Mouse (Mus musculus): ENCODE measurements around the gene Nek8. TPM values are rescaled to one million over a fixed set of nuclear protein-coding genes. Genes with fewer than 3 reads are reported as not detected.

Nek8 gene
- polyA plus RNA-seq, 1 experiment from 2014 or later, result 16.5 TPM

- 75% methylated on average over 5 of the region's 5 CpGs for WGBS
- Histone ChIP-seq H3K4me1 (peaks cover 29% of the 10 kb centered on the region), H3K4me3 (no peak overlapping the region), H3K36me3 (no peaks in the 10 kb centered on the region), H3K9me3 (no peaks in the 10 kb centered on the region), H3K27me3 (ENCODE audit: insufficient read depth, poor library complexity, severe bottlenecking) (no peaks in the 10 kb centered on the region), H3K27ac (no peak overlapping the region)
- no peak for DNase-seq (ENCODE audit: low spot score)
These were observed 55.3 kb downstream of the Nek8 start for GRCm38 (mm10) chr11:78121176-78121575.

GRCm38 (mm10) chr11:78119898-78120297, 56.6 kb downstream of the Nek8 start:
- 72% methylated on average over 8 of the region's 8 CpGs for WGBS
- Histone ChIP-seq H3K36me3 (no peaks in the 10 kb centered on the region), H3K27me3 (ENCODE audit: insufficient read depth, poor library complexity, severe bottlenecking) (no peaks in the 10 kb centered on the region), H3K4me1 (peaks cover 38% of the 10 kb centered on the region), H3K27ac (no peak overlapping the region), H3K4me3 (no peak overlapping the region), H3K9me3 (no peaks in the 10 kb centered on the region)
- DNase-seq (ENCODE audit: low spot score), result no peak

GRCm38 (mm10) chr11:78118467-78118866, 58.0 kb downstream of the Nek8 start:
- no peaks in the 10 kb centered on the region for H3K36me3 ChIP-seq
- no peak overlapping the region for H3K4me3 ChIP-seq
- no peaks in the 10 kb centered on the region for H3K9me3 ChIP-seq
- H3K4me1 ChIP-seq, result peaks cover 46% of the 10 kb centered on the region
- no peaks in the 10 kb centered on the region for H3K27me3 ChIP-seq (ENCODE audit: insufficient read depth, poor library complexity, severe bottlenecking)
- no peak for DNase-seq (ENCODE audit: low spot score)
- no peak overlapping the region for H3K27ac ChIP-seq

- H3K27me3 ChIP-seq (ENCODE audit: insufficient read depth, poor library complexity, severe bottlenecking), result no peaks in the 10 kb centered on the region
- DNase-seq (ENCODE audit: low spot score), result peak; percentile 42
- 10% methylated on average over 5 of the region's 5 CpGs for WGBS
- peak overlapping the region; percentile 85 for H3K27ac ChIP-seq
- peak overlapping the region; percentile 70 for H3K4me3 ChIP-seq
- H3K9me3 ChIP-seq, result no peaks in the 10 kb centered on the region
- peaks cover 48% of the 10 kb centered on the region for H3K4me1 ChIP-seq
- peaks cover 5% of the 10 kb centered on the region; the same call in 1 of the 2 replicates for H3K36me3 ChIP-seq
These were observed 60.4 kb downstream of the Nek8 start for GRCm38 (mm10) chr11:78116146-78116410.

Small RNA genes lying within 50 kb of the gene (microRNA-seq; reads per million reads assigned to microRNA genes)
- 1.0 reads per million for gene Mir7653

Other genes with a start within 250 kb of the Nek8 start
- gene Sez6, start 245.9 kb downstream of the Nek8 start, polyA plus RNA-seq (2016; fragmentation: Nextera tagmentation; extraction: Ambion mirVana), result 0.05 and 0.30 TPM in 2 replicates
- gene Phf12, start 193.9 kb downstream of the Nek8 start, polyA plus RNA-seq (2016; fragmentation: Nextera tagmentation; extraction: Ambion mirVana), result 13.2 and 20.0 TPM in 2 replicates
- 14.6 and 16.5 TPM in 2 replicates for gene Dhrs13, start 144.4 kb downstream of the Nek8 start, polyA plus RNA-seq (2016; fragmentation: Nextera tagmentation; extraction: Ambion mirVana)
- gene Flot2, start 138.7 kb downstream of the Nek8 start, polyA plus RNA-seq (2016; fragmentation: Nextera tagmentation; extraction: Ambion mirVana), result 72.0 and 81.4 TPM in 2 replicates
- 30.7 and 35.6 TPM in 2 replicates for gene Eral1, start 96.3 kb downstream of the Nek8 start, polyA plus RNA-seq (2016; fragmentation: Nextera tagmentation; extraction: Ambion mirVana)
- 24.0 and 25.5 TPM in 2 replicates for gene Fam222b, start 82.0 kb downstream of the Nek8 start, polyA plus RNA-seq (2016; fragmentation: Nextera tagmentation; extraction: Ambion mirVana)
- gene Traf4, start 11.1 kb downstream of the Nek8 start, polyA plus RNA-seq (2016; fragmentation: Nextera tagmentation; extraction: Ambion mirVana), result 57.9 and 88.7 TPM in 2 replicates
- gene Tlcd1, start within 50 bp of the Nek8 start, polyA plus RNA-seq (2016; fragmentation: Nextera tagmentation; extraction: Ambion mirVana), result 16.9 and 18.7 TPM in 2 replicates
- 863 and 999 TPM in 2 replicates for gene Rpl23a, start 6.9 kb upstream of the Nek8 start, polyA plus RNA-seq (2016; fragmentation: Nextera tagmentation; extraction: Ambion mirVana)
- gene Rab34, start 11.8 kb upstream of the Nek8 start, polyA plus RNA-seq (2016; fragmentation: Nextera tagmentation; extraction: Ambion mirVana), result 63.2 and 88.1 TPM in 2 replicates
- gene Proca1, start 16.7 kb upstream of the Nek8 start, polyA plus RNA-seq (2016; fragmentation: Nextera tagmentation; extraction: Ambion mirVana), result 2.9 and 3.3 TPM in 2 replicates
- 44.0 and 49.0 TPM in 2 replicates for gene Sdf2, start 69.1 kb upstream of the Nek8 start, polyA plus RNA-seq (2016; fragmentation: Nextera tagmentation; extraction: Ambion mirVana)
- gene Supt6, start 69.3 kb upstream of the Nek8 start, polyA plus RNA-seq (2016; fragmentation: Nextera tagmentation; extraction: Ambion mirVana), result 28.3 and 29.1 TPM in 2 replicates
- gene 2610507B11Rik, start 85.1 kb upstream of the Nek8 start, polyA plus RNA-seq (2016; fragmentation: Nextera tagmentation; extraction: Ambion mirVana), result 69.3 and 76.7 TPM in 2 replicates
- 0.23 and 0.69 TPM in 2 replicates for gene BC030499, start 114.2 kb upstream of the Nek8 start, polyA plus RNA-seq (2016; fragmentation: Nextera tagmentation; extraction: Ambion mirVana)
- gene Spag5, start 124.9 kb upstream of the Nek8 start, polyA plus RNA-seq (2016; fragmentation: Nextera tagmentation; extraction: Ambion mirVana), result 39.1 and 39.3 TPM in 2 replicates
- 11.2 and 17.2 TPM in 2 replicates for gene Aldoc, start 146.3 kb upstream of the Nek8 start, polyA plus RNA-seq (2016; fragmentation: Nextera tagmentation; extraction: Ambion mirVana)
- 72.0 and 78.3 TPM in 2 replicates for gene Pigs, start 151.7 kb upstream of the Nek8 start, polyA plus RNA-seq (2016; fragmentation: Nextera tagmentation; extraction: Ambion mirVana)
- gene Unc119, start 166.8 kb upstream of the Nek8 start, polyA plus RNA-seq (2016; fragmentation: Nextera tagmentation; extraction: Ambion mirVana), result 40.7 and 66.1 TPM in 2 replicates
- gene Foxn1, start 209.9 kb upstream of the Nek8 start, polyA plus RNA-seq (2016; fragmentation: Nextera tagmentation; extraction: Ambion mirVana), result 0.13 TPM in 1 of 2 replicates, not detected in the other
- not detected in 2 replicates for gene Slc13a2, start 245.5 kb upstream of the Nek8 start, polyA plus RNA-seq (2016; fragmentation: Nextera tagmentation; extraction: Ambion mirVana)

Data from heart, embryonic 10.5 days (tissue).